Mouse (Mus musculus): ENCODE measurements at regions not wholly inside any gene's neighbourhood (a gene's known extent, or its start where the extent isn't known, plus 50 kb on each side); places are given as distances from the start of the nearest gene placed in this dataset.
"Not testable (repeated sequence)": the region's sequence is repeated elsewhere in the genome, so short reads cannot be mapped to it uniquely, and the experiment has no call there.

DNA sequence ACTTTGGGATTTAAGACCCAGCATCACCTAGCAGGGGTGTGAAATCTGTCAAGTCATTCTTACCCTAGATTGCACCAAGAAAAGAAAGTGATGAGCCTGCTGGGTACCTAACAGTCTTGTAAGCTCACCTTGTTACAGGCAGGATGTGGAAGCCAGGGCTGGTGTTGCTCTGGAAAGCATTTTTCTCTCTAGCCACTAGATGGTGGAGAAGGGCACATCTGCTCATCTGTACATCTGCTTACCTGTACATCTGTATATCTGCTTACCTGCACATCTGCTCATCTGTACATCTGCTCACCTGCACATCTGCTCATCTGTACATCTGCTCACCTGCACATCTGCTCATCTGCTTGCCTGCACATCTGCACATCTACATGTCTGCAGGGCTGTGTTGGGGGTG is 102.0 kb upstream of the Spata13 start:
- no peaks in the 10 kb centered on the region for H3K36me3 ChIP-seq (ENCODE audit: control insufficient read depth, insufficient read depth, low read length, poor library complexity, severe bottlenecking)
- H3K27me3 ChIP-seq (ENCODE audit: control insufficient read depth, insufficient read depth, low read length, poor library complexity, severe bottlenecking): no peaks in the 10 kb centered on the region
- peak; percentile 22 for DNase-seq (ENCODE audit: low read depth, low spot score)

DNA sequence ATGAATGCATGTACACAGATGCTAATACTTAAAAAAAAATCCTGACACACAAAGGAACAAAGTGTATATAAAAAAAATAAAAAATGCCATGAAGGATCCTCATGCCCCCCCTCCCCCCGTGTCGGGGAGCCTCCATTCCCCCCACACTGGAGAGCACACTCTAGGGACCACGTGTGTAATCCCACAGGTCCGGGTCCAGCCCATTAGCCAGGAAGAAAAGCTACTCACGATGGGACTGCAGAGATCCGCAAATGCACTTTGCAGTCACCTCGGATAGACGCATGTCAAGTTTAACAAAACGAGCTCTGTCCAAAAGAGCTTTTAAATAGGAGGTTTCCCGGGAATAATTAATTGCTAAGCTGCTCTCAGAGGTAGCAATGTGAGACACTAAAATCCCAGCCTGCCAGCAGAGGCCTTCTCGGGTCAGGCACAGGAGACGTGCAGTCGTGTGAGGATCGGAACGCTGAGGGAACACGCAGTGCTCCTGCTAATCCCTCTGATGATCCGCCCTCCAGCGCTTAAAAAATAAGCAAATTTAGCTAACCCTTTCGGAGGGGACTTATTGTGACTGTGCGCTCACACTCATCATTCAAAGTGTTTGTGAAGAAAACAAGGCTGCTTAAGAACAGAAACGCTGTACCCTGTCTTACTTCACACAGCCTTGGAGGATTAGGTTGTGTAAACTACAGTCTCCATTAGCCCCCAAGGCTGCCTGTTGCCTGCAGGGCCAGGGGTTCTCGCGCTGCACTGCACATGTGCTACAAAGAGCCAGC is 100.2 kb upstream of the Spata13 start:
- Histone ChIP-seq H3K36me3 (ENCODE audit: control insufficient read depth, insufficient read depth, low read length, poor library complexity, severe bottlenecking) (no peaks in the 10 kb centered on the region), H3K27me3 (ENCODE audit: control insufficient read depth, insufficient read depth, low read length, poor library complexity, severe bottlenecking) (no peaks in the 10 kb centered on the region)
- no peak for DNase-seq (ENCODE audit: low read depth, low spot score)

DNA sequence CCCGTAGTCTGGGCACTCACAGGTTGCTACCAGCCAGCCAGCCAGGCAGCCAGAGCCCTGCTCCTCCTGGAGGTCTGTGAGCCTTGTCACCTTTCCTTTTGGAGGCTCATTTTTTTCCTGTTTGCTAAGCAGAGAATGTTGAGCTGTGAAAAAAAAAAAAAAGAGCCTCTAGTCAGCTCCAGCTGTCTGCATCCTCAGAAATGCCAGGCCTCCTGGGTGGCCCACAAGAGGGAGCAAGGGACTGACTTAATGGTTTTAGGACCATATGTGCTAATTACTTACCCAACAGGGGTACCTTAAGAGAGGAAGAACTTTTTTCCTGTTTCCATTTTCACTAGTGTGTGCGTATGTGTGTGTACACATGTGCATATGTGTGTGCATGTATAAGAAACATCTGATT is 94.8 kb upstream of the Spata13 start:
- Histone ChIP-seq H3K27me3 (ENCODE audit: control insufficient read depth, insufficient read depth, low read length, poor library complexity, severe bottlenecking) (no peaks in the 10 kb centered on the region), H3K36me3 (ENCODE audit: control insufficient read depth, insufficient read depth, low read length, poor library complexity, severe bottlenecking) (no peaks in the 10 kb centered on the region)
- DNase-seq (ENCODE audit: low read depth, low spot score): no peak

- no peaks in the 10 kb centered on the region for H3K27me3 ChIP-seq (ENCODE audit: control insufficient read depth, insufficient read depth, low read length, poor library complexity, severe bottlenecking)
- no peak for DNase-seq (ENCODE audit: low read depth, low spot score)
- no peaks in the 10 kb centered on the region for H3K36me3 ChIP-seq (ENCODE audit: control insufficient read depth, insufficient read depth, low read length, poor library complexity, severe bottlenecking)
Observed at GRCm38 (mm10) chr14:60540111-60540510, 93.7 kb upstream of the Spata13 start.

GRCm38 (mm10) chr14:60541596-60541995 is 92.2 kb upstream of the Spata13 start:
- no peaks in the 10 kb centered on the region for H3K27me3 ChIP-seq (ENCODE audit: control insufficient read depth, insufficient read depth, low read length, poor library complexity, severe bottlenecking)
- H3K36me3 ChIP-seq (ENCODE audit: control insufficient read depth, insufficient read depth, low read length, poor library complexity, severe bottlenecking): no peaks in the 10 kb centered on the region
- DNase-seq (ENCODE audit: low read depth, low spot score): no peak

DNA sequence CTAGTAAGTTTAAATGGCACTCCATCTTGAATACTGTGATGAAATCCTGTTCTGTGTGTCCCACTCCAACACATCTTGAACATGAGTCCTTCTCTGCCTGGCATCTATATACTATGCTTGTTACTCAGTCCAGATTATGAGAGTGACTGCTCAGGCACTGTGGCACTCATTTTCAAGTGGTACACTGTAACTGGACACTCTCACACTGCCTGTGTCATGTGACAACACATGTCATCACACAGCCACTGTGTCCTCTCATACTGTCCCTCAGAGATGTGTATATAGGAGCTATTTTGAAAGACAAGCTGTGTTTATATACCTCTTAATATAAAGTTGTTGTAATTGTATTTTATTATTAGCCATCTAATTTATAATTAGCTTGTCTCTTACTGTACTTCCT is 89.0 kb upstream of the Spata13 start:
- Histone ChIP-seq H3K36me3 (ENCODE audit: control insufficient read depth, insufficient read depth, low read length, poor library complexity, severe bottlenecking) (no peaks in the 10 kb centered on the region), H3K27me3 (ENCODE audit: control insufficient read depth, insufficient read depth, low read length, poor library complexity, severe bottlenecking) (no peaks in the 10 kb centered on the region)
- no peak for DNase-seq (ENCODE audit: low read depth, low spot score)

- Histone ChIP-seq H3K27me3 (ENCODE audit: control insufficient read depth, insufficient read depth, low read length, poor library complexity, severe bottlenecking) (no peaks in the 10 kb centered on the region), H3K36me3 (ENCODE audit: control insufficient read depth, insufficient read depth, low read length, poor library complexity, severe bottlenecking) (no peaks in the 10 kb centered on the region)
- DNase-seq (ENCODE audit: low read depth, low spot score): no peak
Observed at GRCm38 (mm10) chr14:60554222-60554740, 79.5 kb upstream of the Spata13 start.

DNA sequence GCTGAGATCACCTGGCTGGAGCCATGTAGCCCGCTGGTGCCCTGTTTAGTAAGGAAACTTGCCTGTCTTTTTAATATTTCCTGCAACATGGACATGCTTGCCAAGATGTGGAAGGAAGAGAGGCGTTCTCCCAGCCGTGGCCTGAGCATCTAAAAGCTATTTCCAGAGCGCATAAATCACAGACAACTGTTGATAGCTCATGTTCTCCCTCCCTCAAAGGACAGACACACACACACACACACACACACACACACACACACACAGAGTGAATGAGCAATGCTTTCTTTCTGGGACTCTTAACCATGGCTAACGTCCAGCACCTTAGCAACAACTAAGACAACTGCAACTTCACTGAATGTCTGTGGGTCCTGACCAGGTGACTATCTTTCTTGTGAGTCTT is 77.3 kb upstream of the Spata13 start:
- DNase-seq (ENCODE audit: low read depth, low spot score): no peak
- no peaks in the 10 kb centered on the region for H3K36me3 ChIP-seq (ENCODE audit: control insufficient read depth, insufficient read depth, low read length, poor library complexity, severe bottlenecking)
- H3K27me3 ChIP-seq (ENCODE audit: control insufficient read depth, insufficient read depth, low read length, poor library complexity, severe bottlenecking): no peaks in the 10 kb centered on the region

DNA sequence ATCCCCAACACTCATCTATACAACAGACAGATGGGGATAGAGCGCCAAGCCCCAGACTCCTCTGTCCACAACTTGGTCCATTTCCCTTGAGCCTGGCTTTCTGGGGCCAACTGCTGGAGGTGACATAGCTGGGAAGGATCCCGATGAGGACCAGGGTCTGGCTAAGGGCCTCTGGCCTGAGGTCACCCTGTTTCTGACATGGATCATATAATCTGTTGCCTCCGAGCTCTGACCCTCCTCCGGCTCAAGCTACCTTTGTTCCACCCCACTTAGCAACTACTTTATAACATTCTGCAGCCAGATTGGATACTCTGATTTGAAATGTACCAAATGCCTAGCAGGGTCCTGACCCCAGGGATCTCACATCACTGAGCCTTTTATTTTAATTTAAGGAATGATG is 76.8 kb upstream of the Spata13 start:
- no peak for DNase-seq (ENCODE audit: low read depth, low spot score)
- no peaks in the 10 kb centered on the region for H3K27me3 ChIP-seq (ENCODE audit: control insufficient read depth, insufficient read depth, low read length, poor library complexity, severe bottlenecking)
- H3K36me3 ChIP-seq (ENCODE audit: control insufficient read depth, insufficient read depth, low read length, poor library complexity, severe bottlenecking): no peaks in the 10 kb centered on the region

- H3K27me3 ChIP-seq (ENCODE audit: control insufficient read depth, insufficient read depth, low read length, poor library complexity, severe bottlenecking): no peaks in the 10 kb centered on the region
- no peaks in the 10 kb centered on the region for H3K36me3 ChIP-seq (ENCODE audit: control insufficient read depth, insufficient read depth, low read length, poor library complexity, severe bottlenecking)
- no peak for DNase-seq (ENCODE audit: low read depth, low spot score)
Observed at GRCm38 (mm10) chr14:60559376-60559775, 74.4 kb upstream of the Spata13 start.

- DNase-seq (ENCODE audit: low read depth, low spot score): peak; percentile 43
- H3K36me3 ChIP-seq (ENCODE audit: control insufficient read depth, insufficient read depth, low read length, poor library complexity, severe bottlenecking): no peaks in the 10 kb centered on the region
- H3K27me3 ChIP-seq (ENCODE audit: control insufficient read depth, insufficient read depth, low read length, poor library complexity, severe bottlenecking): no peaks in the 10 kb centered on the region
Observed at GRCm38 (mm10) chr14:60559826-60560529, 73.8 kb upstream of the Spata13 start.

DNA sequence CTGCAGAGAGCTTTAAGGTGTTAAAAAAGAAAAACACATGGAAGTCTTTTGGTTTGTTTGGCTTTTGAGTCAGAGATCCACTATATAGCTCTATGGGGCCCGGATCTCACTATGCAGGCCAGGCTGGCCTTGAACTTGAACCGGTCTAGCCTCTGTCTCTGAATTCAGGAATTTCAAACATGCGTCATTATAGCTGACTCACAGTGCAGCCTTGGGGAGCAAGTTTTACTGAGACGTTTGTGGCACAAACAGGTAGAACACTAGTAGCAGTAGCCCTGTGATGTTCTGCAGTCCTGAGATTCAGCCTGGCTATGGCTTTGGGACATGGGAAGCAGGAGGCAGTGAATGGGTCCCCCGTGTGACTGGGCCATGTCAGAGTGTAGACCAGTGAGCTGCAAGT is 57.5 kb upstream of the Spata13 start:
- DNase-seq (ENCODE audit: low read depth, low spot score): no peak
- no peaks in the 10 kb centered on the region; the same call in 1 of the 2 replicates for H3K27me3 ChIP-seq (ENCODE audit: control insufficient read depth, insufficient read depth, low read length, poor library complexity, severe bottlenecking)
- no peaks in the 10 kb centered on the region for H3K36me3 ChIP-seq (ENCODE audit: control insufficient read depth, insufficient read depth, low read length, poor library complexity, severe bottlenecking)

- not testable (repeated sequence) for DNase-seq (ENCODE audit: low read depth, low spot score); H3K36me3 ChIP-seq (ENCODE audit: control insufficient read depth, insufficient read depth, low read length, poor library complexity, severe bottlenecking); H3K27me3 ChIP-seq (ENCODE audit: control insufficient read depth, insufficient read depth, low read length, poor library complexity, severe bottlenecking)
Observed at GRCm38 (mm10) chr14:60580131-60580530, 53.7 kb upstream of the Spata13 start.

Data from splenic B cell, adult 2 months (primary cell).